Mouse (Mus musculus): ENCODE results near the gene Ano1.

DNA sequence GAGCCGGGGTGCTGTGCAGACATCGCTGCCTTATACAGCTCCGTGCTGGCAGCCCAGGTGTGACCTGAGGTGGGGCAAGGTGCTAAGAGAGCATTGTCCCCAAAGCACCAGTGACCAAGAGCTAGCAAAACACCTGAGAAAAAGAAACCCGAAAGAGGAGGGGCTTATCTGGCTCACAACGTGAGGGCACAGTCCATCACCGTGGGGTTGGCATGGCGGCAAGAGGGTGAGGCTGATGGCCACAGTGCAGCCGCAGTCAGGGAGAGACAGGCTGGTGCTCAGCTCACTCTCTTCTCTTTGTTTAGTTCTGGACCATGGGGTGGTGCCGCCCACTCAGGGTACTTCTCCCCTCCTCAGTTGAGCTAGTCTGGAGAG, 1.9 kb upstream of the Ano1 start:
- TF ChIP-seq MEF2A (IDR thresholded peaks at IDR 0.05; ENCODE audit: extremely low read depth, insufficient replicate concordance, low read depth, low read length, poor library complexity, severe bottlenecking) (no peak), CTCF (IDR thresholded peaks at IDR 0.05 in 2 of 3, conservative IDR thresholded peaks at IDR 0.05 in 1 of 3; ENCODE audit: control insufficient read depth in 1 of 3, insufficient read depth in 1 of 3, low read depth in 2 of 3, low read length in 3 of 3, poor library complexity in 1 of 3, severe bottlenecking in 1 of 3) (no peak), POLR2A (IDR thresholded peaks at IDR 0.05; ENCODE audit: control insufficient read depth in 1 of 2, insufficient read depth in 1 of 2, low read depth in 1 of 2, low read length in 2 of 2, poor library complexity in 1 of 2) (no peak), MAFK (IDR thresholded peaks at IDR 0.05; ENCODE audit: borderline replicate concordance, low read depth, low read length) (no peak), MYC (IDR thresholded peaks at IDR 0.05; ENCODE audit: low read depth, low read length) (no peak), ZC3H11A (IDR thresholded peaks at IDR 0.05; ENCODE audit: low read depth, low read length) (no peak)
